Mouse (Mus musculus): ENCODE results near the gene Ddx19a. TPM values are rescaled to one million over a fixed set of nuclear protein-coding genes. Genes with fewer than 3 reads are reported as not detected.
"Not testable (repeated sequence)": the region's sequence is repeated elsewhere in the genome, so short reads cannot be mapped to it uniquely, and the experiment has no call there.

Ddx19a gene
- 10 to 100 TPM; 30.9 to 31.1 TPM for total RNA-seq (2021)

- peak; percentile 92 to 95 for DNase-seq (ENCODE audit: low spot score in 2 of 2)
- intact Hi-C loops (cut with DNase I): loop anchor here (1.0 to 5.0 kb wide), 3 partner anchors 29 to 152 kb away; partner anchors contain the start of genes Clec18a, Cog4, Pdpr and Sf3b3
Observed at GRCm38 (mm10) chr8:110997547-110998531, at the start of gene Ddx19a. TSS of gene Ddx19a (minus strand) at chr8:110997800.

- no peak for DNase-seq (ENCODE audit: low spot score in 2 of 2)
- intact Hi-C loops (cut with DNase I): no loop called here
Observed at GRCm38 (mm10) chr8:111044003-111044734, 46.6 kb upstream of the Ddx19a start.

- intact Hi-C loops (cut with DNase I): no loop called here
Observed at GRCm38 (mm10) chr8:111042546-111042945, 44.9 kb upstream of the Ddx19a start.

GRCm38 (mm10) chr8:111036591-111036990, 39.0 kb upstream of the Ddx19a start:
- intact Hi-C loops (cut with DNase I): no loop called here
- DNase-seq (ENCODE audit: low spot score in 2 of 2): no peak

More at GRCm38 (mm10) chr8:111042546-111042945, 44.9 kb upstream of the Ddx19a start:
- DNase-seq (ENCODE audit: low spot score in 2 of 2): no peak

GRCm38 (mm10) chr8:111034276-111034675, 36.7 kb upstream of the Ddx19a start:
- intact Hi-C loops (cut with DNase I): no loop called here
- DNase-seq (ENCODE audit: low spot score in 2 of 2): no peak

- DNase-seq (ENCODE audit: low spot score in 2 of 2): peak; percentile 100
- intact Hi-C loops (cut with DNase I): no loop called here
Observed at GRCm38 (mm10) chr8:111033482-111034215, 36.0 kb upstream of the Ddx19a start.

GRCm38 (mm10) chr8:111032916-111033315, 35.3 kb upstream of the Ddx19a start, which contains the start of gene Aars:
TSS of gene Aars (plus strand) at chr8:111033144.
- intact Hi-C loops (cut with DNase I): no loop called here
- no peak for DNase-seq (ENCODE audit: low spot score in 2 of 2)

- no peak for DNase-seq (ENCODE audit: low spot score in 2 of 2)
- intact Hi-C loops (cut with DNase I): no loop called here
Observed at GRCm38 (mm10) chr8:111031572-111031971, 34.0 kb upstream of the Ddx19a start, which contains the start of gene Ddx19b. TSS of gene Ddx19b (minus strand) at chr8:111031751.

GRCm38 (mm10) chr8:111030045-111030444, 32.4 kb upstream of the Ddx19a start:
- intact Hi-C loops (cut with DNase I): no loop called here
- no peak for DNase-seq (ENCODE audit: low spot score in 2 of 2)

- intact Hi-C loops (cut with DNase I): no loop called here
Observed at GRCm38 (mm10) chr8:111029589-111029988, 32.0 kb upstream of the Ddx19a start.

GRCm38 (mm10) chr8:111027391-111027937, 29.9 kb upstream of the Ddx19a start:
- intact Hi-C loops (cut with DNase I): loop anchor here (1.0 kb wide), 1 partner anchor 30 kb away; the partner anchor contains the start of gene Ddx19a

More at GRCm38 (mm10) chr8:111029589-111029988, 32.0 kb upstream of the Ddx19a start:
- DNase-seq (ENCODE audit: low spot score in 2 of 2): no peak

GRCm38 (mm10) chr8:111026609-111027008, 29.0 kb upstream of the Ddx19a start:
- intact Hi-C loops (cut with DNase I): loop anchor here (1.0 kb wide), 1 partner anchor 29 kb away; the partner anchor contains the start of gene Ddx19a
- not testable (repeated sequence) for DNase-seq (ENCODE audit: low spot score in 2 of 2)

More at GRCm38 (mm10) chr8:111027391-111027937, 29.9 kb upstream of the Ddx19a start:
- peak; percentile 92 to 96 for DNase-seq (ENCODE audit: low spot score in 2 of 2)

GRCm38 (mm10) chr8:111010230-111010991, 12.8 kb upstream of the Ddx19a start:
- intact Hi-C loops (cut with DNase I); DNase-seq (ENCODE audit: low spot score in 2 of 2): not testable (repeated sequence)

GRCm38 (mm10) chr8:110996641-110997430, 764 bp downstream of the Ddx19a start:
- no peak for DNase-seq (ENCODE audit: low spot score in 2 of 2)
- intact Hi-C loops (cut with DNase I): loop anchor here (1.0 to 5.0 kb wide), 3 partner anchors 30 to 151 kb away; partner anchors contain the start of genes Clec18a, Cog4, Pdpr and Sf3b3

- DNase-seq (ENCODE audit: low spot score in 2 of 2): no peak
- intact Hi-C loops (cut with DNase I): no loop called here
Observed at GRCm38 (mm10) chr8:110990017-110990416, 7.6 kb downstream of the Ddx19a start.

- intact Hi-C loops (cut with DNase I): no loop called here
- DNase-seq (ENCODE audit: low spot score in 2 of 2): no peak
Observed at GRCm38 (mm10) chr8:110987805-110988744, 9.5 kb downstream of the Ddx19a start.

Measured in left cerebral cortex, postnatal 25 days (tissue).